15 mouse cellular contexts compared by ENCODE assay signal in genomic region chr13:8737139-8737865, GRCm38 (mm10).
A peak's percentile ranks its signal among the peaks of the same experiment; 100 is the strongest.
DNase-seq lines count a peak whose midpoint lies in the region; ATAC-seq and TF ChIP-seq lines count a peak whose summit lies in the region.
"Had no signal": no experiment of that assay in that cellular context is flagged by ENCODE, and none has a peak within 500 bp of the region (broad histone marks: within the 10 kb centered on the region; RNA-seq: fewer than 3 reads in every experiment).

No protein-coding gene starts in this region.

- H3K4me2 ChIP-seq in forebrain, embryonic 15.5 days (replicated peaks): no peak overlapping the region
- no peak overlapping the region for H3K4me2 ChIP-seq in forebrain, embryonic 11.5 days (ENCODE audit: low read depth, low read length, severe bottlenecking)
- H3K4me2 ChIP-seq in liver, embryonic 12.5 days: no peak overlapping the region
- H3K4me2 ChIP-seq: heart, embryonic 12.5 days; limb, embryonic 15.5 days had no signal

- WGBS in forebrain, embryonic 15.5 days: 49% methylated on average over 5 of the region's 5 CpGs
- WGBS in forebrain, embryonic 11.5 days: 77% methylated on average over 5 of the region's 5 CpGs
- WGBS in thymus, adult 2 months: 70% methylated on average over 5 of the region's 5 CpGs
- WGBS in liver, embryonic 12.5 days (ENCODE audit: insufficient replicate concordance): 47% methylated on average over 5 of the region's 5 CpGs

- H3K4me1 ChIP-seq in forebrain, embryonic 15.5 days: no peaks in the 10 kb centered on the region
- no peaks in the 10 kb centered on the region for H3K4me1 ChIP-seq in forebrain, embryonic 11.5 days (replicated peaks; ENCODE audit: control insufficient read depth, insufficient read depth, low read length)
- peaks cover 3% of the 10 kb centered on the region for H3K4me1 ChIP-seq in thymus, adult 2 months (replicated peaks; ENCODE audit: control insufficient read depth, insufficient read depth, low read length)
- no peaks in the 10 kb centered on the region for H3K4me1 ChIP-seq in liver, embryonic 12.5 days
- H3K4me1 ChIP-seq: heart, embryonic 12.5 days; hindbrain, embryonic 10.5 days; limb, embryonic 15.5 days had no signal

- no peak overlapping the region for H3K9ac ChIP-seq in forebrain, embryonic 15.5 days (replicated peaks)
- no peak overlapping the region for H3K9ac ChIP-seq in forebrain, embryonic 11.5 days (ENCODE audit: low read length)
- no peak overlapping the region for H3K9ac ChIP-seq in liver, embryonic 12.5 days
- H3K9ac ChIP-seq: heart, embryonic 12.5 days; limb, embryonic 15.5 days had no signal

- no peak for DNase-seq in forebrain, embryonic 11.5 days (ENCODE audit: low spot score)
- peak; percentile 3 to 4 for DNase-seq in kidney, adult 8-10 months
- no peak for DNase-seq in kidney, adult 11 months
- peak; percentile 4 for DNase-seq in kidney, adult 9 months
- peak; percentile 50 to 66 for DNase-seq in kidney, postnatal 4 days
- no peak for DNase-seq in thymus, adult 2 months
- DNase-seq: cerebellum, adult 9-11 months; gastrocnemius, adult 2 months; lung, adult 2 months; right cerebral cortex, adult 18-20 months had no signal

- no peaks in the 10 kb centered on the region for H3K9me3 ChIP-seq in forebrain, embryonic 15.5 days
- H3K9me3 ChIP-seq in forebrain, embryonic 11.5 days (ENCODE audit: control insufficient read depth, low read length): no peaks in the 10 kb centered on the region
- no peaks in the 10 kb centered on the region for H3K9me3 ChIP-seq in liver, embryonic 12.5 days (replicated peaks)
- H3K9me3 ChIP-seq: heart, embryonic 12.5 days; hindbrain, embryonic 10.5 days; limb, embryonic 15.5 days had no signal

- no peak for TF ChIP-seq CTCF in thymus, adult 2 months (IDR thresholded peaks at IDR 0.05; ENCODE audit: borderline replicate concordance, control insufficient read depth, extremely low read depth, insufficient read depth, low read length, poor library complexity)

- no peak overlapping the region for H3K27ac ChIP-seq in forebrain, embryonic 15.5 days (replicated peaks)
- H3K27ac ChIP-seq in forebrain, embryonic 11.5 days (ENCODE audit: low read depth, low read length): no peak overlapping the region
- H3K27ac ChIP-seq in thymus, adult 2 months (ENCODE audit: control insufficient read depth, insufficient read depth, low read length): no peak overlapping the region
- no peak overlapping the region for H3K27ac ChIP-seq in liver, embryonic 12.5 days
- H3K27ac ChIP-seq: gastrocnemius, adult 2 months; hindbrain, embryonic 10.5 days; limb, embryonic 15.5 days had no signal

- no peak overlapping the region for H3K4me3 ChIP-seq in forebrain, embryonic 15.5 days
- no peak overlapping the region for H3K4me3 ChIP-seq in forebrain, embryonic 11.5 days (ENCODE audit: low read depth, low read length)
- H3K4me3 ChIP-seq in thymus, adult 2 months (ENCODE audit: control insufficient read depth, insufficient read depth, low read length): no peak overlapping the region
- H3K4me3 ChIP-seq in liver, embryonic 12.5 days: no peak overlapping the region
- H3K4me3 ChIP-seq: gastrocnemius, adult 2 months; heart, embryonic 12.5 days; hindbrain, embryonic 10.5 days; limb, embryonic 15.5 days had no signal

- 0 out of 2 replicates have a peak, but pooled peaks have one; percentile 48 for ATAC-seq in forebrain, embryonic 15.5 days (replicated peaks)
- ATAC-seq in forebrain, embryonic 11.5 days (replicated peaks; ENCODE audit: low FRiP score): no peak
- no peak for ATAC-seq in liver, embryonic 12.5 days

- no peaks in the 10 kb centered on the region for H3K27me3 ChIP-seq in forebrain, embryonic 15.5 days
- H3K27me3 ChIP-seq in forebrain, embryonic 11.5 days (ENCODE audit: control insufficient read depth, insufficient read depth, low read length): no peaks in the 10 kb centered on the region
- no peaks in the 10 kb centered on the region for H3K27me3 ChIP-seq in thymus, adult 2 months (ENCODE audit: control insufficient read depth, insufficient read depth, low read length)
- no peaks in the 10 kb centered on the region for H3K27me3 ChIP-seq in liver, embryonic 12.5 days (replicated peaks)
- H3K27me3 ChIP-seq: heart, embryonic 12.5 days; limb, embryonic 15.5 days had no signal

- no peaks in the 10 kb centered on the region for H3K36me3 ChIP-seq in forebrain, embryonic 15.5 days
- H3K36me3 ChIP-seq in forebrain, embryonic 11.5 days (ENCODE audit: control insufficient read depth, insufficient read depth, low read length): no peaks in the 10 kb centered on the region
- no peaks in the 10 kb centered on the region for H3K36me3 ChIP-seq in thymus, adult 2 months (ENCODE audit: control insufficient read depth, insufficient read depth, low read length)
- H3K36me3 ChIP-seq in liver, embryonic 12.5 days: no peaks in the 10 kb centered on the region
- H3K36me3 ChIP-seq: heart, embryonic 12.5 days; hindbrain, embryonic 10.5 days; limb, embryonic 15.5 days had no signal

- no peak for TF ChIP-seq POLR2A in thymus, adult 2 months (IDR thresholded peaks at IDR 0.05; ENCODE audit: control insufficient read depth, extremely low read depth, insufficient read depth, low read length, poor library complexity)

Comparison
In these comparisons a context has a peak if more than half of its experiments do, and no peak if none do; other contexts are left out.
1. DNase-seq: peak in kidney, adult 8-10 months (2 of 2), kidney, adult 9 months (single experiment) and kidney, postnatal 4 days (2 of 2); none in forebrain, embryonic 11.5 days (single experiment), kidney, adult 11 months (single experiment) and thymus, adult 2 months (single experiment).